Mouse (Mus musculus) midbrain, embryonic 14.5 days (tissue): ENCODE data around the gene Rhbdl3. TPM values are rescaled to one million over a fixed set of nuclear protein-coding genes. Genes with fewer than 3 reads are reported as not detected.
"Not testable (repeated sequence)": the region's sequence is repeated elsewhere in the genome, so short reads cannot be mapped to it uniquely, and the experiment has no call there.

Experiments used
- ATAC-seq: fragments of 200-750 bp; cut with Nextera tagmentation; 2 replicates; pipeline ENCODE4 v1.8.0; 2017; ENCODE audit warnings: moderate number of reproducible peaks, moderate library complexity; ENCODE audit not compliant: low FRiP score, low TSS enrichment
- DNase-seq: peaks from one replicate; pipeline ENCODE4 v3.0.0-alpha.2; 2015
- H3K27ac ChIP-seq: fragments of 300-500 bp; sonication (generic); replicated peaks from 2 replicates; pipeline ENCODE4 v1.5.1; 2014; ENCODE audit warnings: mild to moderate bottlenecking, low read depth, low read length, moderate library complexity
- H3K27me3 ChIP-seq: fragments of 300-500 bp; sonication (generic); 2 replicates; pipeline ENCODE4 v1.6.1; 2014; ENCODE audit warnings: low read length, control low read depth, mixed read lengths; ENCODE audit not compliant: control insufficient read depth, insufficient read depth
- H3K36me3 ChIP-seq: fragments of 300-500 bp; sonication (generic); 2 replicates; pipeline ENCODE4 v1.6.1; 2014; ENCODE audit warnings: low read length, control low read depth; ENCODE audit not compliant: control insufficient read depth, insufficient read depth
- H3K4me1 ChIP-seq: fragments of 300-500 bp; sonication (generic); 2 replicates; pipeline ENCODE4 v1.6.1; 2014; ENCODE audit warnings: mild to moderate bottlenecking, antibody characterized with exemption, low read length, control low read depth; ENCODE audit not compliant: control insufficient read depth, insufficient read depth
- H3K4me2 ChIP-seq: fragments of 300-500 bp; sonication (generic); 2 replicates; pipeline ENCODE4 v1.6.1; 2014; ENCODE audit warnings: mild to moderate bottlenecking, low read length, moderate library complexity
- H3K4me3 ChIP-seq: fragments of 300-500 bp; sonication (generic); replicated peaks from 2 replicates; pipeline ENCODE4 v1.5.1; 2014; ENCODE audit warnings: low read depth, low read length
- H3K9ac ChIP-seq: fragments of 300-500 bp; sonication (generic); replicated peaks from 2 replicates; pipeline ENCODE4 v1.6.1; 2014; ENCODE audit warnings: mild to moderate bottlenecking, low read length, moderate library complexity
- H3K9me3 ChIP-seq: fragments of 300-500 bp; sonication (generic); 2 replicates; pipeline ENCODE4 v1.6.1; 2016; ENCODE audit warnings: low read length, control low read depth, mixed read lengths; ENCODE audit not compliant: control insufficient read depth
- WGBS: fragments of 180-500 bp; shearing (Covaris S2); extraction: QIAGEN DNeasy Blood & Tissue Kit; methylation state at CpG from one replicate; pipeline ENCODE4 v1.1.7; 2014; 5-methylcytosine and 5-hydroxymethylcytosine counted together
- polyA plus RNA-seq: library from polyadenylated mRNA; unstranded; fragments of >200 nt; fragmentation: Nextera tagmentation; extraction: Ambion mirVana; gene quantifications from 2 replicates; pipeline ENCODE4 v1.2.1, GENCODE M21; 2014

Rhbdl3 gene
- polyA plus RNA-seq, 1 experiment from 2014 or later, result 12.2 TPM

DNA sequence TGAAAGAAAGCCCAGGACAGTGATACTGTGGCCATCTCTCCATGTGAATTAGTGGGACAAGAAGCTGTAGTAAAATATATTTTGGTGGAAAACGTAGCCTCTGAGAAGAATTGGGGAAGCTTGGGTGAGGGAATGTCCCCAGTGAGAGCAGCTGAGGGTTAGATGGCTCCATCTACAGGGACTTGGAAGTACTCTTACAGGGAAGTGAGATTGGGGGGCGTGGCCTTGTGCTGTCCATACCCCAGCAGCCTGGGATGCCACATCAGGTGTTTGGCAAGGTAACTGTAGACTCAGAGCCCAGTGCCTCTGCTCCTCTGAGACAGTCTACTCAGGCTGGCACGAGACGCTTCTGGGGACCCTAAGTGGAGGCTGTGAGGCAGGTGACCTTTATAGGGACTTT lies 54.1 kb downstream of the Rhbdl3 start:
- Histone ChIP-seq H3K4me3 (no peak overlapping the region), H3K27ac (no peak overlapping the region), H3K4me2 (no peak overlapping the region), H3K36me3 (0 out of 2 replicates have a peak, but pooled peaks cover 6% of the 10 kb centered on the region), H3K4me1 (no peaks in the 10 kb centered on the region), H3K9ac (no peak overlapping the region), H3K27me3 (no peaks in the 10 kb centered on the region), H3K9me3 (no peaks in the 10 kb centered on the region)
- WGBS, result 42% methylated on average over 4 of the region's 4 CpGs
- peak; percentile 27 for DNase-seq
- no peak for ATAC-seq

DNA sequence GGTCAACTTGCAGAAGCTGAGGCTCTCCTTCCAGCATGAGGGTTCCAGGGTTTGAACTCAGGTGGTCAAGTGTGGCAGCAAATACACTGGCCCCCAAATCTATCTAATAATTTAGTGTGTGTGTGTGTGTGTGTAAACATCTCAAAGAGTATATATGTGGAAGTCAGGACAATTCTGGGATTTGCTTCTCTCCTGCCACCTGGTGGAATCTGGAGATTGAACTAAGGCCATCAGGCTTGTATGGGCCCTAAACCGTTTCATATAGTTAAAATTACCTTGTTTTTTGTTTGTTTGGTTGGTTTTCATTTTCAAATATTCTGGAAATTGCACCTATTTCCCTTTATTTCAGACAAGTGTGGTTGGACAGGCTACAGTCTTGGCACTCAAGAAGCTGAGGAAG lies 68.2 kb downstream of the Rhbdl3 start:
- no peaks in the 10 kb centered on the region for H3K9me3 ChIP-seq
- H3K4me2 ChIP-seq, result no peak overlapping the region
- DNase-seq (no peak), ATAC-seq (no peak)
- peaks cover 55% of the 10 kb centered on the region for H3K36me3 ChIP-seq
- H3K4me1 ChIP-seq, result no peaks in the 10 kb centered on the region
- no peaks in the 10 kb centered on the region for H3K27me3 ChIP-seq
- H3K9ac ChIP-seq, result no peak overlapping the region
- H3K4me3 ChIP-seq, result no peak overlapping the region
- WGBS, result 95% methylated on average over 1 of the region's 1 CpGs
- H3K27ac ChIP-seq, result no peak overlapping the region

DNA sequence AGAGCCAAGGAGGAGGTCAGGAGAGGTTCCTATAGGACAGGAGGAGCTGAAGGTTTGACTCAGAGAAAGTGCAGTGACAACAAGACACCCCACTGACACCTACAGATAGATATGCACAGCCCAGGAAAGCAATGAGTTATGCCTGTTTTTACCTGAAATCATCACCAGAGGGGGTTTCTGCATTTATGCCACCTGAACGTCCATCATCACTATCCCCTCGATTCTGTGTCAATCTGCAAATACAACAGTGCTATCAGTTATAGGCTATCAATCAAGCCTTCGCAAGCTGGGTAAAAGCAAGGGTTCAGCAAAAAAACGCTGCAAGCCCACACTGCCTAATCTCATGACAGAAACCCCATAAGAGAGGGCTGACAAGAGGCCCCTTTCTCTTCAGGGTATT lies 75.9 kb downstream of the Rhbdl3 start:
- ATAC-seq (no peak), DNase-seq (peak; percentile 37)
- Histone ChIP-seq H3K27ac (no peak overlapping the region), H3K4me3 (no peak overlapping the region), H3K9ac (no peak overlapping the region), H3K27me3 (no peaks in the 10 kb centered on the region), H3K36me3 (peaks cover 15% of the 10 kb centered on the region), H3K4me2 (peak overlapping the region; percentile 80; the same call in 1 of the 2 replicates), H3K9me3 (no peaks in the 10 kb centered on the region), H3K4me1 (peaks cover 5% of the 10 kb centered on the region; the same call in 1 of the 2 replicates)
- 70% methylated on average over 4 of the region's 4 CpGs for WGBS

DNA sequence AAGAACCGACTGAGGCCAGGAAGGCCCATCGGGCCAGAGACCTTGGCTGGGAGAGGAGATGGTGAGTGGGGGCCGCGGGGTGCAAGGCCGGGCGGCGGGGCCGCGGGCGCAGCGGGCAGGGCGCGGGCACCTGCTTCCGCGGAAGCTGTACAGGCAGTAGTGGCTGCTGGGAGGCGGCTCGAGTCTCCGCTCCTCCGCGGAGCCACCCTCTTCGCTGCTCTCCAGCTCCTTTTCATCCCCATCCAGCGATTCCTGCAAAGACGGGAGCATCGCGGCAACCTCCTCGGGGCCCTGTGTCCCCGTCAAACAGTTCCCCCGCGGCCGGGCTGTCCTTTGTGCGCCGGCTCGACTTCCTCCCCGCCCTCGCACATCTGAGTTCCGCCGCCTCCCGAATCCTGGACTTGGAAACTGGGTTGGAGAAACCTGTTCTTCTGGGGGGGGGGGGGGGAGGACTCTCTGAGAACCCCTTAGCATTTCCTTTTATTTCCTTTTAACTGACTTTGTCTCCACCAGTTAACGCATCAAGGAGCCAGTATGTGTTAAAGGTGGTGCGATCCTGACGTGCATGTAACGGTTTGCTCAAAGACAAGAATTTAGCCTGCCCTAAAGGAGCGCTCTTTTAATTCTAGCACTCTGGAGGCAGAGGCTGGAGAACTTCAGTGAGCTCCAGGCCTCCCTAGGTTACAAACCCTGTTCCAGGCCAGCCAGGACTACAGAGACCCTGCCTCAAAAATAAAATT lies 77.2 kb downstream of the Rhbdl3 start, which contains the start of gene 5730455P16Rik:
Gene 5730455P16Rik (minus strand): TSS at position 323 of the 740 bp plus-strand sequence.
- 1% methylated on average over 35 of the region's 43 CpGs for WGBS
- Histone ChIP-seq H3K9me3 (no peaks in the 10 kb centered on the region), H3K36me3 (peaks cover 11% of the 10 kb centered on the region), H3K27me3 (no peaks in the 10 kb centered on the region), H3K4me3 (peak within 1 kb of the TSS; percentile 79), H3K4me1 (peaks cover 14% of the 10 kb centered on the region), H3K4me2 (peak within 1 kb of the TSS; percentile 80), H3K9ac (peak within 1 kb of the TSS; percentile 99), H3K27ac (peak within 1 kb of the TSS; percentile 94)
- ATAC-seq, result peak; percentile 74
- DNase-seq, result peak; percentile 92

DNA sequence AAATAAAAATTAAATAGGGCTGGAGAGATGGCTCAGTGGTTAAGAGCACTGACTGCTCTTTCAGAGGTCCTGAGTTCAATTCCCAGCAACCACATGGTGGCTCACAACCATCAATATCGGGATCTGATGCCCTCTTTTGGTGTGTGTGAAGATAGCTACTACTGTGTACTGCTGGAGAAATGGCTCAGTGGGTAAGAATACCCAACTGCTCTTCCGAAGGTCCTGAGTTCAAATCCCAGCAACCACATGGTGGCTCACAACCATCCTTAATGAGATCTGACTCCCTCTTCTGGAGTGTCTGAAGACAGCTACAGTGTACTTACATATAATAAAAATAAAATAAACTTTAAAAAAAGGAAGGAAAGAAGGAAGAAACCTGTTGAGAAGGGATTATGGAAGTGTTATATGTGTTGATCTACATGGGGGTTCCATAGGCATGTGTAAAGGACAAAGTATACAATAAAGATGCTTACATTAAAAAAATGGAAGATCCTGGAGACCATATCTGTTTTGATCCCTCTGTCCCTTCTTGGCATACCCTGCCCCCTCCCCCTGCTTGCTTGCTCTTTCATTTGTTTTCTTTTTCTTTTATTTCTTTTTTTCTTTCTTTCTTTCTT lies 77.8 kb downstream of the Rhbdl3 start:
- WGBS, result 59% methylated on average over 2 of the region's 2 CpGs
- H3K36me3 ChIP-seq, DNase-seq, ATAC-seq, H3K9me3 ChIP-seq, H3K27me3 ChIP-seq: not testable (repeated sequence)
- peak overlapping the region; percentile 94 for H3K27ac ChIP-seq
- H3K4me2 ChIP-seq, result peak overlapping the region; percentile 80
- peaks cover 14% of the 10 kb centered on the region for H3K4me1 ChIP-seq
- H3K9ac ChIP-seq, result peak overlapping the region; percentile 99; the same call in 1 of the 2 replicates
- peak overlapping the region; percentile 79 for H3K4me3 ChIP-seq

DNA sequence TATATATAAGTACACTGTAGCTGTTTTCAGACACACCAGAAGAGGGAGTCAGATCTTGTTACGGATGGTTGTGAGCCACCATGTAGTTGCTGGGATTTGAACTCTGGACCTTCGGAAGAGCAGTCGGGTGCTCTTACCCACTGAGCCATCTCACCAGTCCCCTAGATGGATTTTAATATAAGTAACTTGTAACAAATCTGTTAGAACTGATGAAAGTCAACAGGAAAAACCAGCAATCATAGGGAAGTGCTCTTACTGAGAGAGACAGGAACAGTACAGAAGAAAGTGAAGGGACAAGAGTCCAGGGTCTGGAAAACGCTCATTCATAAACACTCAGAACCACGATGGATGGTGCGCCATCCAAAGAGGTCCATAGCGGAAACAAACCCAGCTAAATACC lies 78.5 kb downstream of the Rhbdl3 start:
- H3K4me3 ChIP-seq, H3K36me3 ChIP-seq, H3K4me2 ChIP-seq, H3K27ac ChIP-seq, DNase-seq, H3K9me3 ChIP-seq, H3K9ac ChIP-seq, H3K27me3 ChIP-seq, ATAC-seq: not testable (repeated sequence)
- H3K4me1 ChIP-seq, result peaks cover 14% of the 10 kb centered on the region
- 99% methylated on average over 7 of the region's 7 CpGs for WGBS

DNA sequence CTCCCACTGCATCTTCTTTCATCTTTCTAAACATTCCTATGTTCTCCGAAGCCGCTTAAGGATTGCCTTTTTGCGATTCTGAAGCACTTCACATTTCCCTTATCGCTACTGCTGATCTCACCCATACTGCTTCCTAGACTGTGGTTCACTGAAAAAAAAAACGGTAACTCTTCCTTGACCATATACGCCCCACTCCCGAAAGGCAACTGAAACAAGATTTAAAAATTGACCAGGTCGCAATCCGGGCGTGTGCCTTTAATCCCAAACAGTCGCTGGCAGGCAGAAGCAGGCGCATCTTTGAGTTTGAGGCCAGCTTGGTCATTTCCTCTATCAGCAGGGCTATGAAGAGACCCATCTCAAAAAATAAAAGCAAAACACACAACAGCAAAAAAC lies 81.9 kb downstream of the Rhbdl3 start:
- peak; percentile 57 for DNase-seq
- WGBS, result 8% methylated on average over 12 of the region's 12 CpGs
- ATAC-seq, result peak; percentile 9; the same call in 1 of the 2 replicates

DNA sequence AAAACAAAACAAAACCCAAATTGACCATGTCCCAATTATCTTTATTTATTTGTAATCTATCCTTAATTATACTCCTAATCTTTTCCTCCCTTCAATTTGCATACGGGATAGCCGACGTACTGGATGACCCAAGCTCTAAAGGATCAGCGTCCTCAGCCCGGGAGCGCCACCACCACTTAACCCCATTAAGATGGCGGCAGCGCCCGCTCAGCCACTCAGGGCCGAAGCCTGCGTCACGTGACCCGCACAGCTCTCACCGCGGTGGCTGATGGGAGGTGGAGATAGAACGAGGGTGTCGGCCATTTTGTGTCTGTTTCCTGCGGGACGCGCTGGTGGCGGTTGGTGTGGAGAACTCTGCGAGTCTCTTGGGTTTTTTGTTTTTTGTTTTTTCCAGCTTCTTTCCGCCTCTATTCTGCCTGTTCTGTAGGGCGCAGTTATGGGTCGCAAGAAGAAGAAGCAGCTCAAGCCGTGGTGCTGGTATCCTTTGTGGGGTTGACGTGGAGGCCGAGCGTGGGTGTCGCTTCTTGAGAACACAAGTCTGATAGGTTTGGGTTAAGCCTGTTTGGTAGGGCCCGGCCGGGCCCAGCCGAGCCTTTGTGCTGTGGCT lies 82.4 kb downstream of the Rhbdl3 start, which contains the start of gene Zfp207:
Gene Zfp207 (plus strand): TSS at position 261 of the 607 bp plus-strand sequence.
- H3K36me3 ChIP-seq, result peaks cover 13% of the 10 kb centered on the region
- DNase-seq, result peak; percentile 99
- H3K9me3 ChIP-seq, result no peaks in the 10 kb centered on the region
- peak within 1 kb of the TSS; percentile 88 for H3K4me3 ChIP-seq
- ATAC-seq, result peak; percentile 97
- peak within 1 kb of the TSS; percentile 79 for H3K4me2 ChIP-seq
- WGBS, result under 1% methylated on average over 33 of the region's 33 CpGs
- peaks cover 36% of the 10 kb centered on the region for H3K4me1 ChIP-seq
- peak within 1 kb of the TSS; percentile 84 for H3K27ac ChIP-seq
- H3K9ac ChIP-seq, result peak within 1 kb of the TSS; percentile 89
- no peaks in the 10 kb centered on the region for H3K27me3 ChIP-seq

More for the DNA sequence above, 81.9 kb downstream of the Rhbdl3 start:
- Histone ChIP-seq H3K9ac (peak overlapping the region; percentile 66), H3K36me3 (peaks cover 8% of the 10 kb centered on the region), H3K4me1 (peaks cover 36% of the 10 kb centered on the region), H3K4me2 (peak overlapping the region; percentile 79), H3K27ac (peak overlapping the region; percentile 84), H3K4me3 (peak overlapping the region; percentile 88), H3K9me3 (no peaks in the 10 kb centered on the region), H3K27me3 (no peaks in the 10 kb centered on the region)
